Mouse (Mus musculus) ZHBTc4 (cell line): ENCODE data around the gene Tnfrsf1b.
"Not testable (repeated sequence)": the region's sequence is repeated elsewhere in the genome, so short reads cannot be mapped to it uniquely, and the experiment has no call there.

Experiments used
- DNase-seq: peaks from one replicate; pipeline ENCODE4 v3.0.0-alpha.2; 2011; ENCODE audit warnings: low read depth, low spot score

Gene Tnfrsf1b

GRCm38 (mm10) chr4:145192686-145193085, 54.0 kb downstream of the Tnfrsf1b start:
- DNase-seq: no peak

- DNase-seq: no peak
Observed at GRCm38 (mm10) chr4:145188561-145188960, 58.1 kb downstream of the Tnfrsf1b start.

- DNase-seq: no peak
Observed at GRCm38 (mm10) chr4:145187619-145188018, 59.1 kb downstream of the Tnfrsf1b start.

GRCm38 (mm10) chr4:145178918-145179549, 67.6 kb downstream of the Tnfrsf1b start:
- DNase-seq: no peak

- not testable (repeated sequence) for DNase-seq
Observed at GRCm38 (mm10) chr4:145165542-145165941, 81.1 kb downstream of the Tnfrsf1b start.

- no peak for DNase-seq
Observed at GRCm38 (mm10) chr4:145164111-145164510, 82.6 kb downstream of the Tnfrsf1b start.
